Mouse (Mus musculus): ENCODE measurements at regions not wholly inside any gene's neighbourhood (a gene's known extent, or its start where the extent isn't known, plus 50 kb on each side); places are given as distances from the start of the nearest gene placed in this dataset.
"Not testable (repeated sequence)": the region's sequence is repeated elsewhere in the genome, so short reads cannot be mapped to it uniquely, and the experiment has no call there.

DNA sequence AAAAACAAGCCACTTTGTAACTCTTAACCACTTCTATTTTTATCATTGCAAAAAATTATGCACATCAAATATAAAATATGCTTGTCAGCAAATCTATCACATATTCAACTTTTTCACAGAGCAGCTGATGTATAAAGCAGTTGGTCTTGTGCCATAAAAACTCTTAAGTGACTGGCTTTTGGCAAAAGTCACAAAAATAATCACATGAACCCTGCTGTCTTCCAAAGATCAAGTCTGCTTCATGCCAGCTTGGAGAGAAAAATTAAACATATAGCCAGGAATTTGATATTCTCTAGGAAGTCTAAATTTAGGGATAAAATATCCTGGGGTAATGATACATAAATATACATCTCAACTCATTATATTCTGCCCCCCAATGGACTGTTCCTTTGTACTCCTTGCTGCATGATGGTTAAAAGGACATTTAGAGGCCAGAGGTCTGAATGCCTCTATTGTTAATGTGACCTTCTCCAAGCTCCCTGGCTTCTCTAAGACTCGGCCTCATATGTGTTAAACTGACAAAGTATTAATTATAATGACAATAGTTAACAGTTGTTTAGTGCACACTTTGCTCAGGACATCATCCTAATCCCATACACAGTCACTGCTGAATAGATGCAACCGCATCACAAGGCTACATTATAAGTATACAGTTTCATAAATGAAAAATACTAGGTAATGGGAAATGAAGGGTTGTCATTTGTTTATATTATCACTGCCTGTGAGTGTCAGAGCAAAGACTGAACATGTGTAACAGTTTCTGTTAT is 422.9 kb upstream of the Hs3st1 start:
- no peak for DNase-seq

DNA sequence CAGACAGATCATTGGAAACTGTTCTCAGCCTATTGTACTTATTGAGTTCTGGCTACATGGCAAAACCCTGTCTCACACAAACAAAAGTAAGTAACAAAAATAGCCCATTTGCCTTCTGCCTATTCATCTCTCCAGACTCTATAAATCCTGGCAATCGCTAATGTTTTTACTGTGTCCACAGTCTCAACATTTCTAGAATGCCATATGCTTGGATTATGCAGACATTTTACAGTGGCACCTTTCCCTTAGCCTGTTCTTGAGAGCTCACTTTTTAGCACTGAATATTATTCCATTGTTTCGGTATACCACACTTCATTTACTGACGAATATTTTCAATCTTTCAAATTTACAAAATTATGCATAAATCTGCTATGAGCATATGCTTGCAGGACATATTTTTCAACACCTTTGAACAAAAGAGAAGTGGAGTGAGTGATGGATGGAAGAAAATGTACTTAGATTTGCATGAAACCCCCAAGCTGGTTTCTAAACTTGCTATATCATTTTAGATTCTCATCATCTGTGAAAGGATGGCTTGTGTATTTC is 381.5 kb upstream of the Hs3st1 start:
- no peak for DNase-seq

DNA sequence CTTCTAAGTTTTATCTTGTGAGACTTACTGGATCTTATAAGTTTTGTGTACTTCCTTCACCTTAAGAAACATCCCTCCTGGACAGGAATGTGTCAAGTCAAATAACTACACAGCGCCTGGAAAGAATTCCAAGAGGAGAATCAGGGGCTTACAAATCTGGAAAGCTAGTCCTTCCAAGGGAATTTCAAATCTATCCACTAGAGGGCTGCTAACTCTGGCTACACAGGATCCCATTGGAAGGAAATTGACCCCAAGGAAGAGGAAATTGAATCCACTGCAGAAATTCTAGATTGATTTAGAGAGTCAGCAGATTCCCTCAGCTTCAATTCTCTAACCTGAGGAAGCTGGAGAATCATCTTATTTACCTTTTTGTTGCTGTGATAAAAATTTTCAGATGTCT is 369.1 kb upstream of the Hs3st1 start:
- no peak for DNase-seq

DNA sequence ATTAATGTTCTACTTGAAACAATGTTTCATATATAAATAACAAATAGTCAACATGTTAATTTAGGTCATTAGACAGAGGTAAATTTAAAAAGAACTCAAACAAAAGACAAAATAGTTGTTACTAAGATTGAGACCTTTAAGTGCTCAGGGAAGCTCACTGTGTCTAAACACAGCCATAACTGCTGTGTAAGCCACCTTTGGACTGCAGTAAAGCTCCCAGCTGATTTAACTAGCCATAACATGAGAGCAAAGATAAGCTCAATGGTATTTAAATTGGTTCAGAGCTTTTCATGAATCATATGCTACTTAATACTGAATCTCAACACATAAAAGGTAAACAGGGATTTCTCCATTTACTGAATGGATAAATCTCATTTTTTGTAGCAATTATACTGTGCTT is 361.6 kb upstream of the Hs3st1 start:
- DNase-seq = no peak

DNA sequence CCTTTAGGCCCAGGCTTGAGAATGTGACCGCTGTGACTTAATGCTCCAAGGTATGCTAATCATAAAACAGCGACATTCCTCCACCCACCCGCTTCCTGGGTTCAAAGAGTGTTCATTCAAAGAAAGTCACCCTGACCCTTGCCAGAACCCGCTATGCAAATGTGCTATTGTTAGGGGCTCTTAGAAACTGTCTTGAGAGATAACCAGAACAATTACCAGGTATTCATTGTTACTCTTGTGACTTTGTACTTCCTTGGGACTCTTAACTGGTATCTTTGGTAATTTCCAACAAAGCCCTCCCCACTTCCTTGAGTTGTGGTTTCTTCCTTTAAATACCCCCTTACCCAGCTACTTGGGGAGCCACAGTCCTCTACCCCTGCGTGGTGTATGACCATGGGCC is 334.3 kb upstream of the Hs3st1 start:
- not testable (repeated sequence) for DNase-seq

DNA sequence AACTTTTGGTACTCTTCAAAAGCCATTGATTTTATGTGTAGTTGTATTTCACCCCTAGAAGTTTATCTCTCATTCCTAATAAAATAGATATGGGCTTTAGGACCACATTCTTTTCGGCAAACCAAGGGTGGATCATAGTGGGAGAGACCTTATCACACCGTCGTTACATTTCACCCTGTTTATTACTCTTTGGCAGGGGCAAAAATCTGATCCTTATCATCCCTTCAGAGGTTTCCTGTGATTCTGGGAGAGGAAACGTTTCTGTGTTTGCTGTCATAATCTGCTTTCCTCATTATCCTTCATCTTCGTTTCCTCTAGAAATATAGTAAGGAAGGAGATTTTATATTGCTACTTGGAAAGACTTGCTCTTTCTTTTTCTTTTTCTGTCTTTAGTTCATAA is 290.0 kb upstream of the Hs3st1 start:
- no peak for DNase-seq

DNA sequence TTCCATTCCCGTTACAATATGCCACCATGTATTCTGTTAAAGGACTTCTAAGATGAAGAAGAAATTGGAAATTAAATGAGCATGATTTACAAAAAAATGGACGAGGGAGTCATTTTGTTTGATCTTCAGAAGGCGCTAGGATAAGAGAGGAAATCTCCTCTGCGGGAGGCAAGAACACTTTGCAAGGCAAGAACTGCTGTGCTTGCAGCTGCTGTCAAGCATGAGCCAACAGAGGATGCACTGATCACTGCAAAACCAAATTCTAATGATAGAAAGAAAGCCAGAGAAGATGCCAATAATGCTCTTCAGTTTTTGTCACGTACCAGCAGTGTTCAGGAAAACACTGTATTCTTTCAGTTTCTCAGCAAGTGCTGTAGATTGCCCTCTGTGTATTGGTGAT is 279.2 kb upstream of the Hs3st1 start:
- no peak for DNase-seq

DNA sequence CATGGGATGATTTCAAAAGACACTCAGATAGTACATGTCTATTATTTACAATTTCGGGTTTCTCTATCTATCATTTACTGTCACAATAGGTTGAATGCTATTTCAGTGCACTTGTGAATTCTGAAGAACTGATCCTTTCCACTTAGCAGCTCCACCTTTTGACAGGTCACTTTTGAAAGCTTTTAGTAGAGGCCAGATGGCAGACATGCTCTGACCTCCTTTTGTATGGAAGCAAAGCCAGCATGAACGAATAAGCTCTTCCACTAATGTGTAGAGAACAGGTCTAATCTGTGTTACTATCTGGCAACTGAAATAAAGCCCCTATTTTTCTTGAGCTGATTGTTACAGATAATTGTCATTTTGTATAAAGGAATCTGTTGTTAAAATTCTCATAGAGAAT is 278.4 kb upstream of the Hs3st1 start:
- no peak for DNase-seq

DNA sequence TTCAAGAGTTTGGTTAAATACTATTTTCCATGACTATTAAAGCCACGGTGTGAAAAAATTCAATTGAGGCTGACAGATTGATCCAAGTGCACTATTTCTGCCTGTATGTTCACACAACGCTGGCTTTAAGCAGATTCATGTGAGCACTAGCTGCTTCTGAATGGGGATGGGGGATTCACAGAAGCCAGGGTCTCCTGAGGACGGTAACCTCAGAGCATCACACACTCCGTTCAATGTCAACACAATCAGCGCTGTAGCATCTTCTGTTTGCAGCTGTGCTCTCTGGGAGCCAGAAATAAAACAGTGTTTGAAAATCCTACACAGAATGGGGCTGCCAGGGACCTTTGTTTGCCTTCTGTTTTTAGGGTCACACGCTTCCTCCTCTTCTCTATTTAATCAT is 275.0 kb upstream of the Hs3st1 start:
- no peak for DNase-seq

DNA sequence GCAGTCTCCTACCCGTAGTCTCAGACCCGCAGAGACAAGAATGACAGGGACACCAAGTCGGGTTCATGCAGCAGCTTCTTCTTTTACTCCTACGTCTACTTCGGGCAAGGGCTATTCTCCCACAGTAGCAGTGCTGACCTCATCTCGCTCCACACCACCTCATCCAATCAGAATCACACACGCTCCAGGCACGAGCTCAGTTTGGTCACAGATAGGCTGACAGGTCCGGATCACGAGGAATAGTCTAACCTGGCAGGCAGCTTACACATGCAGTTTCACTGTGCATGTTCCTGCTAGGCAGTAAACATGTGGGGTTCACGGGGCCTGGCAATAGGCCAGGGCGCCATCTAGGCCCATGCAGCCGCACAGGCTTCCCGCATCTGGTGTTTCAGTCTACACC is 260.7 kb upstream of the Hs3st1 start:
- DNase-seq = no peak

DNA sequence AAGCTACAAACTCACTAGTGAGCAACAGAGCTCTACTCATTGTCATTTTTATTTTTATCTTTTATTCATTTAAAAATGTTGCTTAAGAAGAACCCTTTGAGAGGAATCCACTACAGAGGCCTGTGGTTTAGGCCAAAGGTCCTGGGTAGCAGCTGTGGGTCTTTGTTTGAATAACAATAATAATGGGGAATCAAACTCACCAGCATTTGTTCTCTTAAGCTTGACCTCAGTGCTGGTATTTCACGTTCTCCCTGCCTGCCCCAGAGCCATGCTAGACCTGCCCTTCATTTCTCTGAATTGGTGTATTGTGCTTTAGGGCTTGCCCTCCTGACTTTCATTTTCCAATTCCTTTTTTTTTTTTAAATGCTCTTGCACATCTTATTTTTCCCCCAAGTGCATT is 232.8 kb upstream of the Hs3st1 start:
- no peak for DNase-seq

DNA sequence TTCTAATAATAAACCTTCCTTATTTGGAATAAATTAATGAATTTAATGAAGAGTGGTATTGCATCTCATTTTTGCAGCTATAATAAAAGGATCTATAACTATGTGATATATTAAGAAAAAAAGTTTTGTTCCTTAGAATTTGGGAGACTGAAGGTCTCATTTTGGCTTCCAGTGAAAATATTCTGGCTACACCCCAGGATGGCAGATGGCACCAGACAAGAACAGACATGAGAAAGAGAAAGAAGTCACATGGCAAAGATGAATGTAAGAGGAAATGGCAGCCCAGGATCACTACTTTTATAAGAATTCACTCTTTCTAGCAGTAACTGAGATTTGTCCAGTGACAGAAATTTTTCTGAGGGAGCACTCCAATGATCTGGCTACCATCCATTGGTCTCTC is 209.1 kb upstream of the Hs3st1 start:
- no peak for DNase-seq

DNA sequence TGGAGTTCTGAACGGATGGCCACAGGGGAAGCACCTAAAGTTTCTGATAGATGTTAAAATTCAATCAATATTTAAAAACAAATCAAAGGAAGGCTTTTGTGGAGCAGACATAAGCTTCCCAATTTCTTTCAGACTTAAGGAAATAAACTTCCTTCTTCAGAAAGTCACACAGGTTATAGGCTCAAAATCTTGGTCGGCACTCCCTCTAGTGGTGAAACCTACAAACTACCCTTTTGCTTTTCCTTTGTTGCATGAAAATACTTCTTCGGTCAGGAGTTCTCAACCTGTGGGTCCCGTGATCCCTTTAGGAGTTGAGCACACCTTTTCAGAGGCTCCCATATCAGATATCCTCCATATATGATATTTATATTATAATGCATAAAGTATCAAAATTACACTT is 205.7 kb upstream of the Hs3st1 start:
- peak; percentile 39 for DNase-seq

DNA sequence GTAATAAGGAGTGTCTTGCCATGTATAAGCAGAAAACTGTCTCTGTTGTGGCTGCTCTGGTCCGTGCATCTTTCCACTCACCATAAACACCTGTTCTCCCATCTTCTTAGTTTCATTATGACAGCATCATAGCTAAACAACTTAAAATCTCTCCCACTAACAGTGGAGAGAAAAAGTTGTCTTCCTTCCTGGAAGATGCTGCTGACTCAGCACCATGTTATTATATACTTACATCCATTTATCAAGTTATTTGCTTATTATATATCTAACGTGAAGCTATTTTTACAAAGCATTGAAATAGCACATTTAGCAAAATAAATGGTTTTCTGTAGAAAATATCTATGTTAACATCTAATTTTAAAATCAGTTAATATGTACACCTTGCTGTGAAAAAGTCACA is 180.3 kb upstream of the Hs3st1 start:
- no peak for DNase-seq

DNA sequence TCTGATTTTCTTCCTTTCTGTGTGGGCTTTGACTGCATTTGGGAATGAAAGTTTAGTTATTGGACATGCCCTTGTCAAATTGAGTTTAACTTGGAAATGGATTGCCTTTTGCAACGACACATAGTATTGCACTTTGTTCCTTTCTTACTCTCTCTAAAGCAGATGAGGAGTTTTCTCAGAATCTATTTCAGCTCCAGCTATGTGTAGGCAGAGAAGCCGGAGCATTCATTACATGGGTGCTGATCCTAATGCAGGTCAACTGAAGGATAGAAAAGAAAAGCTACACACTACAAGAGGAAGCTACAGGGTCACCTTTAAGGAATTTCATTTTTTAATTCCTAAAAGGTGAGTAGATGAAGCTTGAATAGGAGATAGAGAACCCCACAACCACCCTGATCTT is 176.6 kb upstream of the Hs3st1 start:
- DNase-seq = no peak

DNA sequence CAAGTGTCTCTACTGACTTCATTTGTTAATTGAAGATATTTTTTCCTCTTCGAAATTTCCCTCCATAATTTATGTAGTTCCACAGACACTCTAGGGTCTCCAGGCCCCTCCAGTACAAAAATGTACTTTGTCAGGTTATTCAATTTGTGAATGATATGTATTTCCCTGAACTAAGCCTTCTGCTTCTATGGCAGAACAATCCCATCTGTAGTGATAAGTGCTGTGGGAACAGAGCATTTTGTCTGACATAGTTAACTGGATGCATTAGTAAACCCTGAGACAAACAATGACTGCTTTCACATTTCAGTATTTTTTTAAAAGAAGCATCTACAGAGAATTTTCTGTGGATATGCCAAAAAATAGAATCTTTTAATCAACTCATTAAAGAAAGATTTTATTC is 154.1 kb upstream of the Hs3st1 start:
- no peak for DNase-seq

DNA sequence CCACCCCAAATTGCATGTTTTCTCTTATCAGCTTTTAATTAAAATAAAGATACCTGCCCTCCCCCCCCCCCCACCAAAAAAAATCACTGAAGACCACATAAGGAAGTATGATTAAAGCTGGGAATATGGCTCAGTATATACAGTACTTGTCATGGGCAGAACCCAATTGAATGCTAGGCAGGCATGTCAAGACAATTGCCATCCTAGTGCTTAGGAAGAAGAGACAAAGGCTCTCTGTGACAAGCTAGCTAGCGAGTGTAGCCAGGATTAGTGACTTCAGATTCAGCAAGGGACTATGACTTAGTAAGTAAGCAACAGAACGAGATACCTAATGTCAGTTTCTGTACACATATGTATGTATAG is 116.4 kb upstream of the Hs3st1 start:
- DNase-seq = no peak

DNA sequence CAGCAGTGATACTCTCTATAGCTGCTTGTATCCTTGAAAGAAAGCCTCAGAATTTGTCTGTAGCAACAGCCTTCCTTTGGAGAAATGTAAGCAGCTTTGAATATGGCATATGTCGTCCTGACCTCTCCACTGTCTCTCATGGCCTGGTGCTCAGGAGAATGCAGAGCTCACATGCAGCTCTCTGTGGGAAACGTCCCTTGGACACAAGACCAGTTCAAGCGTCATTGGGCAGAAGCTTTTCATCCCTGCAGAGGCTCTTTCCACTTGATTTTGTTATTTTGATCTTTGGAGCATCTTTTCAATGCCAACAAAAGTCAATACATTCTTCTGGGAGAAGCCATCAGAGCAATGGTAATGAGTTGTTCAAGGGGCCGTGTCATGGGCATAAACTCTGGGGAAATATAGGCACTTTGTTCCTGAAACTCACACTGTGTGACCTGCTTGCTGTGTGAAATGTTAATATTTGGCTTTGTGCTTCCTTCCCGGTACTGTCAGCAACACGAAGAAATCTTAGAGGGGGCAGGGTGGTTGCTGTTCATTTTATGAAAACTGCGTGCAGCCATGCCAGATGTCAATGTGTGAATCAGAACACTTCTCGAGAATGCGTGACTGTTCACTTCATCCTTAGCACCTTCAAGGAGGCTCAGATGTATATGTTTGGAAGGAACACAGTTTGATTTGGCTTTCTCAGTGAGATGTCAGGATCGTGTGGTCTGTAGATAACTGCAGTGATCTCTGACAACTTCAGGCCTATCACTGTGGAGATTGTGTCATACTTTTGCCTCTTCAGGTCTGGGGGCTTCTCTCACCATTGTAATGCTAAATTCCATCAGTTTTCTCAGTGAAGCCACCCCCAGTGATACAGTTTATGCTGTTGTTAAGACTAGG is 115.8 kb upstream of the Hs3st1 start:
- no peak for DNase-seq

DNA sequence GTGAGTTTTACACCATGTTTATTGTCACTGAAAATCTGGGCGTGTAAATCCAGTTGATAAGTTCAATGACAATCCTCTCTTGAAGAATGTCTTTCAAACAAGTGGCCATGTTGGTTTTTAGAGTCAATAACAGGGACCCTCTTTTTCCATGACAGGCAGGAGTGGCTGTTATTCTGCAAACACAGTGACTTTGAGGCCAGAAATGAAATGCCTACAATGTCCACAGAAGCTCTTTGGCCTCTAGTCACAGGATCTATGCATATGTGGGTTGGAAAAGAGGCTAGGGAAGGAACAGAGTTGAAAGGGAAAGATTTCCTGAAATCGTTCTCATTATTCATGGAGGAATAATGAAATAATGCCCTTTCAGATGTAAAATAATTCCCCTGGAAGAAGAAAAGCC is 101.9 kb upstream of the Hs3st1 start:
- DNase-seq = no peak

DNA sequence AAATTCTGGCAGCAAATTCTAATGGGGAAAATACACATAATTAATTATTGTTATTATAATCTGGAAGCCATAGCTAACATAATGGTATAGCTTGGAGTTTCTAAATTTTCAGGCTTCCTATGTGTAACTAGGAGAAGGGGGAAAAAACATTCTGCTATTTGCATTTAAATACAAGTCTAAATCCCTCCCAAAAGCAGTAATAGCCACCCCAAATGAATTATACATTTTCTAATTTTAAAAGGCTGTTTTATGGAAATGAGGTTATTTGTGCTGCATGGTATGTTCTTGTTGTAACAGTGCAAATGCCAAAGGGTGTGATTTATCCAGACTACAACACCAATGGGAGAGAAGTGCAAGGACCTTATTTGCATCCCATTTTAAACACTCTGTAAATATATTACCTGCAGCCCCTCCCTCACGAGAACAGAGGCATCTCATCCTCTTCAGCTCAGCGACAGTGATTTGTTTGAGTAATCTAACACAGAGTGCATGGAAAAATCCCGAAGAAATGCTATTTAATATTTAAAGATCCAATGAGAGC is 101.4 kb upstream of the Hs3st1 start:
- no peak for DNase-seq

DNA sequence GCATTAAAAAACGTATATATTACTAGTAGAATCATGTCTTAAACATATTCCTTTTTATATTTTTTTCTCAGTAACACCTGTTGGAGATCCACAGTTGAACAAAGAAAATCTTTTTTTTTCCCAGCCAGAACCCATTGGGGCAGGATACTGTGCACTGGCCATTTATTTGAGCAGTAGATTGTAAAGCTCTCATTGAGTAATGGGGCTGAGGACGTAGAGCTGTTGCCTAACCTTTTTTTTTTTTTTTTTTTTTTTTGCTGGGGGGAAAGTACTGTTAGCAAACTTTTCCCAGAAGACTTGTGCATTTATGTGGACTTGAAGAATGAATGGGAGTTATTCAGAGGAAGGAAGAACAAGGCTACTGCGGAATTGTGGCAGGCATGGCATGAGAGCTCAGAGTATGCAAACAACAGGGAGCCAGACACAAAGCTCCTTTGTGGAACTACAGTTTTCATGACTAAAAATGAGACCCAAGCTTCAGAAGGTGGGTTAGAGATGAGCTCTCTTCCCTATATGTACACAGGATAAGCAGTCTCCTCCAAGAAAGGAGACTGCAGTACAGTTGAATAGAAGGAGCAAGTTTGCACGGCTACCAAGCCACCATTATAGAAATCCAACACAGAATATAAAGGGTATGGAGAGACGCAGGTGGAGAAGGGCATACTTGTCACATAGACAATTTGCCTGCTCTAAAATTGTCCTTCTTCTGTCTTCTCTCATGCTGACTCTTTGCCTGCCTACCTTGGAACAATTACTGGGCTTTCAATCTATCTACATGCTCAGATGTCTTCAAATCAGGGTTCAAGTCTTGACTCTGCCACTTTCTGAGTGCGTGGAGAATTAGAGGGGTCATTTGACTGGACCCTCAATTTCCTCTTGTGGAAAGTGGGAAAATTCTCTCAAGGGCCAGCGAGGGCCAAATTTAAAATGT is 100.7 kb upstream of the Hs3st1 start:
- no peak for DNase-seq

DNA sequence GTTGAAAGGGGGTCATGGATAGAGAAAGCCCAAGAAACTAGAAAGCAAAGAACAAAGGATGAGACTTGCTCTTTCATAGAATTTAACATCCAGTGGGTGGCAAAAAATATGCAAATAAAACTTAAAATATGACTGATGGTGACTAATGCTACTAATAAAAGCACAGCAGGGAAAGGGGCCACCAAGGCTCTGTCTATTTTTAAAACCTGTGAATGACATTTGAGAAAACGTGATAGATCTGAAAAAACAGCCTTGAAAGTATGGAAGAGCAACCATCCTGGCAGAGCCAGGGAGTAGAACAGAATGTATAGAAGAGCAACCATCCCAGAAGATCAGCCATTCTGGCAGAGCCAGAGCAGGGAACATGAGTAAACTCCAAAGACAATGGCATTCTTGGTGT is 91.9 kb upstream of the Hs3st1 start:
- no peak for DNase-seq
